Mouse (Mus musculus): ENCODE data around the gene Cmah. TPM values are rescaled to one million over a fixed set of nuclear protein-coding genes. Genes with fewer than 3 reads are reported as not detected.

Cmah gene
- polyA plus RNA-seq, 1 experiment from 2014 or later, result 0.14 TPM

- no peaks in the 10 kb centered on the region for H3K27me3 ChIP-seq (ENCODE audit: control insufficient read depth, insufficient read depth, low read length)
Observed at GRCm38 (mm10) chr13:24311011-24311940, 15.9 kb upstream of the Cmah start.

GRCm38 (mm10) chr13:24316563-24316962 lies 10.6 kb upstream of the Cmah start:
- Histone ChIP-seq H3K36me3 (ENCODE audit: control insufficient read depth, insufficient read depth, low read length) (no peaks in the 10 kb centered on the region), H3K4me1 (ENCODE audit: control insufficient read depth, insufficient read depth, low read length) (no peaks in the 10 kb centered on the region), H3K4me2 (ENCODE audit: low read length) (no peak overlapping the region), H3K9ac (replicated peaks; ENCODE audit: low read length) (no peak overlapping the region), H3K27me3 (ENCODE audit: control insufficient read depth, insufficient read depth, low read length) (no peaks in the 10 kb centered on the region), H3K9me3 (ENCODE audit: control insufficient read depth, low read length) (no peaks in the 10 kb centered on the region), H3K27ac (replicated peaks; ENCODE audit: low read depth, low read length) (no peak overlapping the region), H3K4me3 (replicated peaks; ENCODE audit: low read depth, low read length) (no peak overlapping the region)
- WGBS, result 74% methylated on average over 3 of the region's 3 CpGs
- DNase-seq (peak; percentile 31), ATAC-seq (ENCODE audit: low FRiP score, low TSS enrichment) (no peak)

More at GRCm38 (mm10) chr13:24311011-24311940, 15.9 kb upstream of the Cmah start:
- H3K4me3 ChIP-seq (replicated peaks; ENCODE audit: low read depth, low read length), result no peak overlapping the region
- ATAC-seq (ENCODE audit: low FRiP score, low TSS enrichment) (no peak), DNase-seq (no peak)
- no peak overlapping the region for H3K27ac ChIP-seq (replicated peaks; ENCODE audit: low read depth, low read length)
- no peak overlapping the region for H3K4me2 ChIP-seq (ENCODE audit: low read length)
- H3K9ac ChIP-seq (replicated peaks; ENCODE audit: low read length), result no peak overlapping the region
- no peaks in the 10 kb centered on the region for H3K36me3 ChIP-seq (ENCODE audit: control insufficient read depth, insufficient read depth, low read length)
- no peaks in the 10 kb centered on the region for H3K9me3 ChIP-seq (ENCODE audit: control insufficient read depth, low read length)
- 92% methylated on average over 8 of the region's 8 CpGs for WGBS
- no peaks in the 10 kb centered on the region for H3K4me1 ChIP-seq (ENCODE audit: control insufficient read depth, insufficient read depth, low read length)

- Histone ChIP-seq H3K4me1 (ENCODE audit: control insufficient read depth, insufficient read depth, low read length) (no peaks in the 10 kb centered on the region), H3K27ac (replicated peaks; ENCODE audit: low read depth, low read length) (no peak overlapping the region), H3K36me3 (ENCODE audit: control insufficient read depth, insufficient read depth, low read length) (no peaks in the 10 kb centered on the region), H3K9me3 (ENCODE audit: control insufficient read depth, low read length) (no peaks in the 10 kb centered on the region), H3K4me3 (replicated peaks; ENCODE audit: low read depth, low read length) (no peak overlapping the region), H3K27me3 (ENCODE audit: control insufficient read depth, insufficient read depth, low read length) (no peaks in the 10 kb centered on the region), H3K9ac (replicated peaks; ENCODE audit: low read length) (no peak overlapping the region), H3K4me2 (ENCODE audit: low read length) (no peak overlapping the region)
- DNase-seq (peak; percentile 82), ATAC-seq (ENCODE audit: low FRiP score, low TSS enrichment) (no peak)
- 25% methylated on average over 4 of the region's 4 CpGs for WGBS
Observed at GRCm38 (mm10) chr13:24318618-24319017, 8.6 kb upstream of the Cmah start.

- no peaks in the 10 kb centered on the region for H3K36me3 ChIP-seq (ENCODE audit: control insufficient read depth, insufficient read depth, low read length)
- ATAC-seq (ENCODE audit: low FRiP score, low TSS enrichment) (no peak), DNase-seq (no peak)
- no peaks in the 10 kb centered on the region for H3K9me3 ChIP-seq (ENCODE audit: control insufficient read depth, low read length)
- no peak overlapping the region for H3K4me3 ChIP-seq (replicated peaks; ENCODE audit: low read depth, low read length)
- 54% methylated on average over 6 of the region's 6 CpGs for WGBS
- H3K27me3 ChIP-seq (ENCODE audit: control insufficient read depth, insufficient read depth, low read length), result no peaks in the 10 kb centered on the region
- H3K27ac ChIP-seq (replicated peaks; ENCODE audit: low read depth, low read length), result no peak overlapping the region
- no peak overlapping the region for H3K4me2 ChIP-seq (ENCODE audit: low read length)
- H3K9ac ChIP-seq (replicated peaks; ENCODE audit: low read length), result no peak overlapping the region
- no peaks in the 10 kb centered on the region for H3K4me1 ChIP-seq (ENCODE audit: control insufficient read depth, insufficient read depth, low read length)
Observed at GRCm38 (mm10) chr13:24321313-24321712, 5.9 kb upstream of the Cmah start.

- no peaks in the 10 kb centered on the region for H3K9me3 ChIP-seq (ENCODE audit: control insufficient read depth, low read length)
- H3K9ac ChIP-seq (replicated peaks; ENCODE audit: low read length), result no peak overlapping the region
- H3K4me3 ChIP-seq (replicated peaks; ENCODE audit: low read depth, low read length), result no peak overlapping the region
- H3K4me1 ChIP-seq (ENCODE audit: control insufficient read depth, insufficient read depth, low read length), result no peaks in the 10 kb centered on the region
- ATAC-seq (ENCODE audit: low FRiP score, low TSS enrichment) (no peak), DNase-seq (no peak)
- WGBS, result 86% methylated on average over 9 of the region's 9 CpGs
- H3K27me3 ChIP-seq (ENCODE audit: control insufficient read depth, insufficient read depth, low read length), result no peaks in the 10 kb centered on the region
- H3K4me2 ChIP-seq (ENCODE audit: low read length), result no peak overlapping the region
- no peaks in the 10 kb centered on the region for H3K36me3 ChIP-seq (ENCODE audit: control insufficient read depth, insufficient read depth, low read length)
- H3K27ac ChIP-seq (replicated peaks; ENCODE audit: low read depth, low read length), result no peak overlapping the region
Observed at GRCm38 (mm10) chr13:24328036-24328817, 1.0 kb downstream of the Cmah start.

GRCm38 (mm10) chr13:24330128-24330527 lies 2.9 kb downstream of the Cmah start:
- DNase-seq, result no peak
- no peak overlapping the region for H3K9ac ChIP-seq (replicated peaks; ENCODE audit: low read length)
- 88% methylated on average over 4 of the region's 4 CpGs for WGBS
- no peaks in the 10 kb centered on the region for H3K9me3 ChIP-seq (ENCODE audit: control insufficient read depth, low read length)
- H3K27me3 ChIP-seq (ENCODE audit: control insufficient read depth, insufficient read depth, low read length), result no peaks in the 10 kb centered on the region
- no peaks in the 10 kb centered on the region for H3K4me1 ChIP-seq (ENCODE audit: control insufficient read depth, insufficient read depth, low read length)
- H3K4me2 ChIP-seq (ENCODE audit: low read length), result no peak overlapping the region
- no peak overlapping the region for H3K27ac ChIP-seq (replicated peaks; ENCODE audit: low read depth, low read length)
- ATAC-seq (ENCODE audit: low FRiP score, low TSS enrichment), result no peak
- H3K4me3 ChIP-seq (replicated peaks; ENCODE audit: low read depth, low read length), result no peak overlapping the region
- H3K36me3 ChIP-seq (ENCODE audit: control insufficient read depth, insufficient read depth, low read length), result no peaks in the 10 kb centered on the region

GRCm38 (mm10) chr13:24330836-24331523 lies 3.8 kb downstream of the Cmah start:
- ATAC-seq (ENCODE audit: low FRiP score, low TSS enrichment), result no peak
- Histone ChIP-seq H3K9me3 (ENCODE audit: control insufficient read depth, low read length) (no peaks in the 10 kb centered on the region), H3K4me2 (ENCODE audit: low read length) (no peak overlapping the region), H3K27ac (replicated peaks; ENCODE audit: low read depth, low read length) (no peak overlapping the region), H3K4me3 (replicated peaks; ENCODE audit: low read depth, low read length) (no peak overlapping the region), H3K4me1 (ENCODE audit: control insufficient read depth, insufficient read depth, low read length) (no peaks in the 10 kb centered on the region), H3K36me3 (ENCODE audit: control insufficient read depth, insufficient read depth, low read length) (no peaks in the 10 kb centered on the region), H3K27me3 (ENCODE audit: control insufficient read depth, insufficient read depth, low read length) (no peaks in the 10 kb centered on the region), H3K9ac (replicated peaks; ENCODE audit: low read length) (no peak overlapping the region)
- 78% methylated on average over 7 of the region's 7 CpGs for WGBS
- DNase-seq, result no peak

- DNase-seq, result no peak
Observed at GRCm38 (mm10) chr13:24332537-24332936, 5.3 kb downstream of the Cmah start.

More at GRCm38 (mm10) chr13:24332537-24332936, 5.3 kb downstream of the Cmah start:
- 58% methylated on average over 3 of the region's 3 CpGs for WGBS
- Histone ChIP-seq H3K27me3 (ENCODE audit: control insufficient read depth, insufficient read depth, low read length) (no peaks in the 10 kb centered on the region), H3K36me3 (ENCODE audit: control insufficient read depth, insufficient read depth, low read length) (no peaks in the 10 kb centered on the region), H3K27ac (replicated peaks; ENCODE audit: low read depth, low read length) (no peak overlapping the region), H3K4me3 (replicated peaks; ENCODE audit: low read depth, low read length) (no peak overlapping the region), H3K4me1 (ENCODE audit: control insufficient read depth, insufficient read depth, low read length) (no peaks in the 10 kb centered on the region), H3K9me3 (ENCODE audit: control insufficient read depth, low read length) (no peaks in the 10 kb centered on the region), H3K9ac (replicated peaks; ENCODE audit: low read length) (no peak overlapping the region), H3K4me2 (ENCODE audit: low read length) (no peak overlapping the region)
- no peak for ATAC-seq (ENCODE audit: low FRiP score, low TSS enrichment)

Measured in midbrain, embryonic 14.5 days (tissue).